ENCODE assay signal across 17 mouse cellular contexts in genomic region chr11:75286868-75287267, GRCm38 (mm10).
DNase-seq lines count a peak whose midpoint lies in the region; ATAC-seq lines count a peak whose summit lies in the region.
"Had no signal": no experiment of that assay in that cellular context is flagged by ENCODE, and none has a peak within 500 bp of the region (broad histone marks: within the 10 kb centered on the region; RNA-seq: fewer than 3 reads in every experiment).

No protein-coding gene starts in this region.

- no peak overlapping the region for H3K4me3 ChIP-seq in heart, embryonic 14.5 days (ENCODE audit: control insufficient read depth in 1 of 2, insufficient read depth in 1 of 2, low read depth in 1 of 2, low read length in 2 of 2)
- H3K4me3 ChIP-seq in heart, embryonic 11.5 days (ENCODE audit: low read depth, low read length) = no peak overlapping the region
- H3K4me3 ChIP-seq: embryonic facial prominence, embryonic 12.5 days; forebrain, embryonic 15.5 days; hindbrain, embryonic 10.5 days; intestine, embryonic 15.5 days had no signal

- H3K27me3 ChIP-seq in heart, embryonic 14.5 days (ENCODE audit: control insufficient read depth, insufficient read depth, low read length) = 0 out of 2 replicates have a peak, but pooled peaks cover 4% of the 10 kb centered on the region
- peaks cover 10% of the 10 kb centered on the region for H3K27me3 ChIP-seq in heart, embryonic 11.5 days (ENCODE audit: control insufficient read depth, insufficient read depth, low read length)

- 87% methylated on average over 4 of the region's 4 CpGs for WGBS in heart, embryonic 14.5 days
- WGBS in heart, embryonic 11.5 days (ENCODE audit: insufficient replicate concordance) = 79% methylated on average over 4 of the region's 4 CpGs

- peaks cover 38 to 58% of the 10 kb centered on the region in 2 experiments for H3K4me1 ChIP-seq in heart, embryonic 14.5 days (ENCODE audit: control insufficient read depth in 2 of 2, insufficient read depth in 2 of 2, low read length in 2 of 2)
- peaks cover 40% of the 10 kb centered on the region for H3K4me1 ChIP-seq in heart, embryonic 11.5 days (ENCODE audit: control insufficient read depth, insufficient read depth, low read length)

- no peak for ATAC-seq in heart, embryonic 14.5 days (ENCODE audit: insufficient number of reproducible peaks, insufficient read depth, low FRiP score, low read depth)
- ATAC-seq in heart, embryonic 11.5 days (replicated peaks; ENCODE audit: insufficient number of reproducible peaks, low FRiP score, low TSS enrichment) = no peak
- ATAC-seq: forebrain, embryonic 15.5 days; intestine, embryonic 15.5 days had no signal

- H3K4me2 ChIP-seq in heart, embryonic 14.5 days (ENCODE audit: low read length) = no peak overlapping the region
- H3K4me2 ChIP-seq in heart, embryonic 11.5 days = no peak overlapping the region
- H3K4me2 ChIP-seq: embryonic facial prominence, embryonic 12.5 days; forebrain, embryonic 15.5 days; hindbrain, embryonic 14.5 days; intestine, embryonic 15.5 days had no signal

- peak; percentile 63 for DNase-seq in adrenal gland, adult 2 months
- DNase-seq in adrenal gland, postnatal 14 days = no peak
- DNase-seq in ovary, adult 18-20 months (ENCODE audit: low spot score) = peak; percentile 52
- DNase-seq in ovary, postnatal 14 days (ENCODE audit: low spot score) = no peak
- DNase-seq in gastrocnemius, postnatal 4 days (ENCODE audit: low spot score in 2 of 2) = no peak
- DNase-seq: cerebellum, adult 11 months; cerebellum, adult 8-10 months; cerebellum, postnatal 14 days; gastrocnemius, postnatal 36 days; kidney, adult 18-20 months had no signal

- peak overlapping the region; percentile 33 to 87; a peak in 1 of 4 replicates for H3K27ac ChIP-seq in heart, embryonic 14.5 days (replicated peaks in 1 of 2; ENCODE audit: control insufficient read depth in 1 of 2, insufficient read depth in 1 of 2, low read depth in 2 of 2, low read length in 2 of 2)
- no peak overlapping the region for H3K27ac ChIP-seq in heart, embryonic 11.5 days (ENCODE audit: low read depth, low read length)
- H3K27ac ChIP-seq: embryonic facial prominence, embryonic 12.5 days; forebrain, embryonic 15.5 days; hindbrain, embryonic 10.5 days; hindbrain, embryonic 14.5 days; intestine, embryonic 15.5 days had no signal

- H3K36me3 ChIP-seq in heart, embryonic 14.5 days (ENCODE audit: control insufficient read depth, insufficient read depth, low read length) = no peaks in the 10 kb centered on the region
- H3K36me3 ChIP-seq in heart, embryonic 11.5 days (ENCODE audit: control insufficient read depth, insufficient read depth, low read length) = no peaks in the 10 kb centered on the region
- H3K36me3 ChIP-seq: embryonic facial prominence, embryonic 12.5 days; forebrain, embryonic 15.5 days; hindbrain, embryonic 10.5 days; intestine, embryonic 15.5 days had no signal

- no peak overlapping the region for H3K9ac ChIP-seq in heart, embryonic 14.5 days (ENCODE audit: low read length)
- no peak overlapping the region for H3K9ac ChIP-seq in heart, embryonic 11.5 days (ENCODE audit: low read depth, low read length)
- H3K9ac ChIP-seq: embryonic facial prominence, embryonic 12.5 days; forebrain, embryonic 15.5 days; hindbrain, embryonic 14.5 days; intestine, embryonic 15.5 days had no signal

- no peaks in the 10 kb centered on the region for H3K9me3 ChIP-seq in heart, embryonic 14.5 days (ENCODE audit: control insufficient read depth, low read length)
- H3K9me3 ChIP-seq in heart, embryonic 11.5 days (replicated peaks; ENCODE audit: control insufficient read depth, low read length) = no peaks in the 10 kb centered on the region
- H3K9me3 ChIP-seq: embryonic facial prominence, embryonic 12.5 days; forebrain, embryonic 15.5 days; hindbrain, embryonic 10.5 days; intestine, embryonic 15.5 days had no signal

Comparison
In these comparisons a context has a peak if more than half of its experiments do, and no peak if none do; other contexts are left out.
1. DNase-seq: peak in adrenal gland, adult 2 months (single experiment) and ovary, adult 18-20 months (single experiment); none in adrenal gland, postnatal 14 days (single experiment), ovary, postnatal 14 days (single experiment) and gastrocnemius, postnatal 4 days (0 of 2).